Mouse (Mus musculus): ENCODE measurements around the gene Ufsp1.
"Not testable (repeated sequence)": the region's sequence is repeated elsewhere in the genome, so short reads cannot be mapped to it uniquely, and the experiment has no call there.

Gene Ufsp1

DNA sequence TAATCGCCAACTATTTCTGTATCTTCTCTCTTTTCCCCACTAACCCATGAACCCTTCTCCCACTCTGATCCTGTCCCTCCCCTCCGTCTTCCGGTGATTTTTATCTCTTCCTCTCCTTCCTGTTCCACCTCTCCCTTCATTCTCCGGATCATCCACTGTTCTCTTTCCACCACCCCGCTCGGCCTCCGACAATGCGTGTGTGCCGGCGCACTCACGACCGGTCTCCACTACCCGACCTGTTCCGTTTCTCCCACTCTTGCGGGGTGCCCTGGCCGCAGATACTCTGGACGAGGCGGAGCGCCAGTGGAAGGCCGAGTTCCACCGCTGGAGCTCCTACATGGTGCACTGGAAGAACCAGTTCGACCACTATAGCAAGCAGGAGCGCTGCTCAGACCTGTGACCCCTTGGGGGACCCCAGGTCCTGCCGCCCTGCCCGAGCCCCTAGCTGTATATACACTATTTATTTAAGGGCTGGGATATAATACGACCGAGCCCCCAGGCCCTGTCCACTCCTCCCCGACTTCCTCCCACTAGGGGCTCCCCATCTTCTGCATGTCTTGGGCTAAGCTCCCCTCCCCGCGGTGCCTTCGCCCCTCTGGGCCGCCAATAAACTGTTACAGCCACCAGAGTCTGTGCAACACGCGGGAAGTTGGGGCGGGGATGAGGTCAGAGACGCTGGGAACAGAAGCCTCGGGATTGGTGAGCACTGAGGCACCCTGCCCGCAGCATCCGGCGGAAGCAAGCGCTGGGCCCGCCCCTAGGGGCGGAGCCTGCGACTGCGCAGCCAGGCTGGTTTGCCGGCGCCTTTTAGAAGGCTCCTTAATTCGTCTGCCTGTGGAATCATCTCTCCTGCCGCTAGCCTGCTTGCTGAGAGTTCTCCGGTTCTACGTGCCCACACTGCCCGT is at the start of gene Ufsp1:
Ufsp1 (plus strand) TSS at position 791 of the 905 bp plus-strand sequence.
- peak; percentile 95 for DNase-seq (ENCODE audit: low spot score)

DNA sequence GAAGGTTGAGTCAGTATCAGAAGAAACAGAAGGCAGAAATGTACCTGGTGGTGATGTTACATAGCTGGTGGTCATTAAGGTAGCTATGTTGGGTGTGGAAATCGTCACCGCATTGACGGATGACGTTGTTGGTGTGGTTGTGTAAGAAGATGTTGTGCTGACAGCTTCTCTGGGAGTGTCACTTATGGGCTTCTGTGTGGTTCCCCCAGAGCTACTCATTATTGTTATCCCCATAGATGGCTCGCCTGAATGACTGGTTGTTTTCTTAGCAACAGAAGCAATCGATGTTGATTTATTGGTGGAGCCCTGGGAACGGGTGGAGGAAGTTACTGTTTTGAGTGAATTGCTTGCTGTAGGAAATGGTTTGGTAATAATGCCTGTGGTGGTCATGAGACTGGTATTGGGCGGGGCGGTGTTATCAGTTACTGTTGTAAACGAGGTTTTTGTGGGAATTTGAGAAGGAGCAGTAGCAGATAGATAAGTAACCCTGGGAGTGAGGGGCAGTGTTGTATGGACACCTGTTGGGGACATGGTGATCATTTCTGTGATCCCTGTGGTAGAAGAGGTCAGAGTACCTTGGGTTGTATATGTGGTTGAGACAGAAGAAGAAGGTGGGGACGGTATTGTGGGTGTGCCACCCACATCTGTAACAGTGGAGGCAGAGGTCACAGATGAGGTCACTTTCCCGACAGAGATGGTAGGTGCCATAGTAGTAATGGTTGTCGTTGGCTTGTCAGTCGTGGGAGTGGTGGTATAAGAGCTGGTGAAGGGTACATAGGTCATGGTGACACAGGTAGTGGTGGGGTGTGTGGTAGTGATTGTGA is 30.3 kb upstream of the Ufsp1 start:
- no peak for DNase-seq (ENCODE audit: low spot score)

DNA sequence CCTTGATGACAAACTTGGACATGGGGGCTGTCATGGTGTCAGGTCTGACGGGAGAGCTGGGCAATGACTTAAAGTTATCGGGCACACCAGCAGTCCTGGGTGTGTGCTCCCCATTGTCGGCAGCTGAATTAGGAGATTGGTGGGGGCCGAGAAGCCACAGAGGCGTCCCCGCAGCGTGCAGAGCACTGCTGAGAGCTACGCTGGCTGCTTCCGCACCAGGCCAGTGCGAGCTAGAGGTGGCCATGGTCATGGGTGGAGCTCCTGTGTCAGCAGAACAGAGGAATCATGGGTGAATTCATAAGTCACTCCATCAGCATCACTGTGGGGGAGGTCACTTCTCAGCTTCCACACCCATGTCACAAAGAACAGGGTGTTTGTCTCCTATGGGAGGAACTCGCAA is 29.6 kb upstream of the Ufsp1 start:
- DNase-seq (ENCODE audit: low spot score) = no peak

DNA sequence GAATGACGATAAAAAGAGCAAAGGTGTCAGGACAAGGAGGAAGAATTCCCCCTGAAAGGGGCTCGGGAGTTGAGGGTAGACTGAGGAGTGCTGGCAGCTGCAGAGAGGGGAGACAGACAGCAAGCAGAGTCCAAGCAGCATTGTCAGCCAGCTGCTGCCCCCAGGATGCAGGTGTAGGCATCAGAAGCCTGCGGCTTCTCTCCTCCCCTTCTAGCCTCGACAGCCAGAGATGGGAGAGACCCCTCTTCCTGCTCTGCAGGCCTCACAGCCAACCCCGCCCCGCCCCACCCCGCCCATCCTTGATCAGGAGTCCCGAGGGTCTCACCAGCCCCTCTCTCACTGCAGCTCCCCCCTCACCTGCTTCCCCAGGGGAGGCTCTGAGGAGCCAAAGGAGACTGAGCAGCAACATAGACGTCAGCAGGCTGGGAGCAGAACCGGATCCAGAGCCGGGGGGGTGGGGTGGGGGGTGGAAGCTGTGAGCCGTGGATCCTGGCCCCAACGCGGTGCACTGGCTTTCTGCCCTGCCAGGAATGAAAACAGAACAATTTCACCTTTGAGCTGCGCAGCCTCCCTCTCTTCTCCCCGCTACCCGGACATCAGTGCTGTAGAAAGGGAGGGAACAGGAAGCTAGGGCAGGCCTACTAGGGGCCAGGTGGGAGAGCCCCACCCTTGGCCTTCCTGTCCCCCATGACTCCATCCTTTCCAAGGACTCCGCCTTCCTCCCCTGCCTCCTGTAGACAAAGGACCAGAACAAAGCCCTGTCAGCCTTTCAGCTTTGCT is 26.1 kb upstream of the Ufsp1 start:
- no peak for DNase-seq (ENCODE audit: low spot score)

DNA sequence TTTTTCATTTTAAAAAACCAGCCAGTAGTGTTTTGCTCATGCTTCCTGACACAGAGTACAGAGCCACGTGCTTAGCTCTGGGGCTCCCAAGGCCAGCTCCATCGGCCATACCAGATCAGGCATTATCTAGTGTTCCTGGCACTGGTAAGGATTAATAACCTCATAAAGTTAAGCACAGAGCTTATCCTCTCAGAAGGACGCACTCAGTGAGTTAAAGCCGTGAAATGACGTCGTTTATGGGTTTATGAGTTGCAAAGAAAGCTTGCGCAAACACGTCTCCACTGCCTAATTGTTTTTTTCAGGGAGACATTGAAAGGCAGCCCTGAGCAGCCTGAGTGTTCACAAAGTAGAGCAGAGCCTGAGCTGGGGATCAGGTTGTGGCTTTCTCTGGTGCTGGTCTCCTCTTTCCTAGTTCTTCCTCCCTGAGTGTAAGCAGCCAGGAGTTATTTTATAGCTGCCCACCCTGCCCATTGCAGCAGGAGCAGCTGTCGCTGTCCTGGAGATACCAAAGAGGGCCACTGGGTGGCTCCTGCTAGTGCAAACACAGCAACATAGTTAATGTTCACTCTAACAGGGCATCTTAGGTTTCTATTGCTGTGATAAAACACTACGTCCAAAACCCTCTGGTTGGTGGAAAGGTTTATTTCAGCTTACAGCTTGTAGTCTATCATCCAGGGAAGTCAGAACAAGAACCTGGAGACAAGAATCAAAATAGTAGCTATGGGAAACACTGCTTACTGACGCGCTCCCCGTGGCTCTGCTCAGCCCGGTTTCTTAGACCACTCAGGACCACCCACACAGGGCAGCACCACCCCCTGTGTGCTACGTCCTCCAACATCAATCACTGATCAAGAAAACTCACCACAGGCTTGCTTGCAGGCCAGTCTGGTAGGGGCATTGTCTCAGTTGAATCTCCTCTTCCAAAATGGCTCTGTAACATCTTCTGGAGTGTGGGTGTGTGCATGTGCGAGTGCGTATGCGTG is 16.8 kb upstream of the Ufsp1 start:
- no peak for DNase-seq (ENCODE audit: low spot score)

DNA sequence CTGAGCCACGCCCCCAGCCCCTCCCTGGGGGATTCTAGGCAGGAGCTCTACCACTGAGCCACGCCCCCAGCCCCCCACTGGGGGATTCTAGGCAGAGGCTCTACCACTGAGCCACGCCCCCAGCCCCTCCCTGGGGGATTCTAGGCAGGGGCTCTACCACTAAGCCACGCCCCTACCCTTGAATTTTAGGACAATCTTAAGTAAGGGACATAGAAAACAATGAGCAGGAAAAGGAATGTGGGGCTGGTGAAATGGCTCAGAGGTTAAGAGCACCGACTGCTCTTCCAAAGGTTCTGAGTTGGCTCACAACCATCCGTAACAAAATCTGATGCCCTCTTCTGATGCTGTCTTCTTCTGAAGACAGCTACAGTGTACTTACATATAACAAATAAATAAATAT is 10.0 kb upstream of the Ufsp1 start:
- DNase-seq (ENCODE audit: low spot score) = not testable (repeated sequence)

DNA sequence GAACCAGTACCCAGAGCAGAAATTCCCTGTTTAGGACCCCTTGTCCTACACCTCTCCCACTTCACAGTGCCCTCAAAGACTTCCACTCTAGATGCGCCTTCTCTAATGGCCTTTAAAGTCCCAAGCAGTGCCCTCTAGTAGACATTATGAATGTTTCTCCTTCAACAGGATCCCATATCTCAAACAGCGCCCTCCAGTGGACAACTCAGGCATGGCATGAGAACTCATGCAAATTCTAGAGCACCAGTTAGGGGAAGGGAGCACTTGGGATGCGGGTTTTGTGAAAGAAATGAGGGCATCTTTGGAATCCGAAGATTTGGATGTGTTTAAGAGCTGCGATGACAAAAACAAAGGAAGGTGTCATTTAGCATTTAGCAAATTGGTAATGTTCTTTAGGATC is 9.4 kb upstream of the Ufsp1 start:
- DNase-seq (ENCODE audit: low spot score) = peak; percentile 60

DNA sequence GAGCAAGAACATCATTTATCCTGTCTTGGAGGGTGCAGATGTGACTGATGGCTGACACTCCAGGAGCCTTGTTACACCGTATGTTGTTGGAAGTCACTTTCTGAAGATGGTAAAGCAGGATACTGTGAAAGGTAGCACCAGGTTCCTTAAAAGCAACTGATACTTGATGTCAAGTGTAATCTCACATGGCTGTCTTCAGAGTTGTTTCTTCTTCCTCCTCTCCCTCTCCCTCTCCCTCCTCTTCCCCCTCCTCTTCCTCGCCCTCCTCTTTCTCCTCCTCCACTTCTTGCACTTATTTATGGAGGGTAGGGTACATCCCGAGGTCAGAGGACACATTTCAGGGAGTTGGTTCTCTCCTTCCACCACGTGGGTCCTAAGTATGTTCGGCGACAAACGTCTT is 8.4 kb upstream of the Ufsp1 start:
- DNase-seq (ENCODE audit: low spot score) = no peak

DNA sequence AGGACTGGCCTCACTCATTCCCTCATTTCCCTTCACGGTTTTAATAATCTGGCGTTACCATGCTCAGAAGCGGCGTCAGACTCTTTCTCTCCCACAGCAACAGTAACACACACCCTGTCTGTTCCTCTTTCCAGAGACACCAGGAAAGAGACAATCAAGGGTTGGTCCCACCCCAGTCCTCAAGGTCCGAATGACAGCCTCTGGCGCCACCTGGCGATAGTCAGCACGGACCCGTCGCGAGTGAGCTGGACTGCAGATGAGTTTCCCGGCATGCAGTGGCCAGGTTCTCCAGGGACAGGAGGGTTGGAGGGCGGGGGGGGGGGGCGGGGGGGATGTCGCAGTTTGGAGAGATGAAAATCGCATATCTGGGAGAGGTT is 7.8 kb upstream of the Ufsp1 start:
- DNase-seq (ENCODE audit: low spot score) = peak; percentile 68

DNA sequence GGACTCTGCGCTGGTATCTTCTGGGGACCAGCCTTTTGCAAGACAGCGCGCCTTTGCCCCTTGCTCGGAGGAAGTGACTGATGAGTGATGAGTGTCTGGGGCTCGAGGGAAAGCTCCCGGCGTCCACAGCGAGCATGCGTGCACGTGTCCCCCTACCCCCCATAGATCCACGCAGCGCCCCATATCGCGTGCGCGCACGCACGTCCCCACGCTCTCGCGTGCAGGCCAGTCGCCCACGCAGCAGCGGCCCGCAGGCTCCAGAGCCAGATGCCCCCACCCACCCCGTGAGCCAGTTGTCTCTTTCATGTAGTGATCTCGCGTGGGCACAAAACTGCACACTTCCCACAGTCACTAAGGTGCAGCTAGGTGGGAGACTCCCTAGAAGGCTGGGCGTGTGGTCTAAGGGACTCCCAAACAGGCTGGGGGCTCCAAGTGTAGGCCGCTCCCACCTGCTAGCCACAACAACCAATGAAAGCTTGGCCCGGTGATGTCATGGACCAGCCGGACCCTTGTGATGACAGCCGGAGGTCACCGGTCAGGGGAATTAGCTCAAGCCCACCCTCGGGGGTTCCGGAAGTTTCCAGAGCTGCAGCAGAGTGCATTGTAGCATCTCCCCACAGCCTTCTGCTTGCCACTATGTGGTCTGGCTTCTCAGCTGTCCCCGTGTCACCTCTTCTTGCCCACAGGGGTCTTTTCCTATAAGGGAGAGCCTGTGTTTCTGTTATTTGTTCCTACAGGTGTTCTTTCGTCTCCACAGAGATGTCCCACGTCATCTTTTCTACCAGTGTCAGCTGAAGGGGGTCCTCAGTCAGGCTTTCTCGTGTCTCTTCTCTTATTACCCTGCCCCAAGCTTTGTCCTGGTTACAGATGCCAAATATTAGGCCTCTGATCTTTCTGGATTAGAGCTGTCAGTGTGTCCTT is 7.1 kb upstream of the Ufsp1 start, which contains the start of gene Ache:
Ache (plus strand) TSS at position 488 of the 921 bp plus-strand sequence.
- no peak for DNase-seq (ENCODE audit: low spot score)

DNA sequence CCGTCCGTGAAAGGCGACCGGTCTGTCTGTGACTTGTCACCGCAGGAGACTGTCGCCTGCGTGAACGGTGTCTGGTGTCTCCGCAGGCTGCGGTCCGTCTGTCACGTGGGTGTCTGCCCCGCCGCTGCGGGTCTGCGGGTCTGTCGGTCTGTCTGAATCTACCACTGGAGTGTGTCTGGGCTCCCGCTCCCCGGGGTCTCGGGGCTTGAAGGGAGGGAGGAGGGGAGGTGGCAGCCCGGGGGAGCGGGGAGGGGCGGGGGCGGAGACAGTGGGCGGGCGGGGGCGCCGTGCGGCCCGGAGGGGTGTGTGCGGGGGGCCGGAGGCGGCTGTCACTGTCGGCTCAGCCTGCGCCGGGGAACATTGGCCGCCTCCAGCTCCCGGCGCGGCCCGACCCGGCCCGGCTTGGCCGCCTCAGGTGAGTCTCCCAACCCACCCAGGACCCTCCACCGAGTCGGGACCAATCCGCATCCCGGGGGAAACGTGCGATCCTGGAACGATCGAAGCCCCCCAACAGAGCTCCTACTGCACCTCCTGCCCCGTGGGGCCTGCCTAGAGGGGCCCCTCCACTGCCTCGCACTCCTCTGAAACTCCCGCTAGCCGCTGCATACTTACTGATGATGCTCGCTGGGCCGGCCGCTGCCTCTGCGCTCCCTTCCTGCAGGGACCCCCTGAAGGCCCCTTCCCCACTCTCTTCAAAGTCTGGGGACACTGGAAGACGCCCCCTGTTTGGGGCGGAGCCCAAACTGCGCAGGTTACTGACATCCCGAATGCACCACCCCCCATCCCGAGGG is 6.3 kb upstream of the Ufsp1 start:
- no peak for DNase-seq (ENCODE audit: low spot score)

DNA sequence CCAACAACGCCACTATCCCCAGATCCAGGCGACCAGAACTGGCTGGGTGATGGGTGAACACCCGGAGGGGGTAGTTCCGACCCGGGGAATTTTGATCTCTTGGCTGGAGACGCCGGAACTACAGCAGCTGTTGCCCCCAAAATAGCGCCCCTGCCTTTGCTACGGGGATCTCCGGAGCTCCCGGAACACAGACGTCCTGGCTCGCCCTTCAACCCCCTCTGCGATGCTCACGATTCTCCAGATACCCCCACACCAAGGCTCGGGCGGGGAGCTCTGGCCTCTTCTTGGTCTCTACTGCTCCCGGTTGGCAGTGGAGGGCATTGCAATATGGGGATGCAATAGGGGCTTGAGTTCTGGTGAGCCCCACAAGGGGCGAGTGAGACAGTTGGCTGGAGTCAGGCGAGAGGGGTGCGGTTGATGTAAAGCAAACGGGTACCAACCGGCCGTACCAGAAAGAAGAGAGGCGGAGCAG is 5.4 kb upstream of the Ufsp1 start:
- no peak for DNase-seq (ENCODE audit: low spot score)

DNA sequence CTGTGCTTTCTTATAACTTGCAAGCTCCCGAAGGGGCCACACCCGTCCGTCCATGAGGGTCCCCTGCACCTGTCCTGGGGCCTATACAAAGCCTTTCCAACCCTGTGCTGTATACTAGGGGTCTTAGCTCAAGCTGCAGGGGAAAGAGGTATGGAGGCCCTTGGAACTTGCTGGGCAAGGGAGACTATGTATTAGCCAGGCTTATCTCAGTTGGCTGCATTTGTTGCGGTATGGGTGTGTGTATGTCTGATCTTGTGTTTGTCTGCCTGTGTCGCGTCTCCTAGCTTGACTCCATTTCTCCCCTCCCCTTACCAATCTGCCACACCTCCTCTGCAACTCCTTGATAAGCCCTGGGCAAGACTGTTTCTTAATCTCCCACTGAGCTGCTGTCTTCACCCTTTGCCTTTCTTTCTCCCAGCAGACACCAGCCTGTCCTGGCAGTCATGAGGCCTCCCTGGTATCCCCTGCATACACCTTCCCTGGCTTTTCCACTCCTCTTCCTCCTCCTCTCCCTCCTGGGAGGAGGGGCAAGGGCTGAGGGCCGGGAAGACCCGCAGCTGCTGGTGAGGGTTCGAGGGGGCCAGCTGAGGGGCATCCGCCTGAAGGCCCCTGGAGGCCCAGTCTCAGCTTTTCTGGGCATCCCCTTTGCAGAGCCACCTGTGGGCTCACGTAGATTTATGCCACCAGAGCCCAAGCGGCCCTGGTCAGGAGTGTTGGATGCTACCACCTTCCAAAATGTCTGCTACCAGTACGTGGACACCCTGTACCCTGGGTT is 4.7 kb upstream of the Ufsp1 start:
- no peak for DNase-seq (ENCODE audit: low spot score)

DNA sequence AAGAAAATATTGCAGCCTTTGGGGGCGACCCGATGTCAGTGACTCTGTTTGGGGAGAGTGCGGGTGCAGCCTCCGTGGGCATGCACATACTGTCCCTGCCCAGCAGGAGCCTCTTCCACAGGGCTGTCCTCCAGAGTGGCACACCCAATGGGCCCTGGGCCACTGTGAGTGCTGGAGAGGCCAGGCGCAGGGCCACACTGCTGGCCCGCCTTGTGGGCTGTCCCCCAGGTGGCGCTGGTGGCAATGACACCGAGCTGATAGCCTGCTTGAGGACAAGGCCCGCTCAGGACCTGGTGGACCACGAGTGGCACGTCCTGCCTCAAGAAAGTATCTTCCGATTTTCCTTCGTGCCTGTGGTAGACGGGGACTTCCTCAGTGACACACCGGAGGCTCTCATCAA is 3.8 kb upstream of the Ufsp1 start:
- DNase-seq (ENCODE audit: low spot score) = no peak

DNA sequence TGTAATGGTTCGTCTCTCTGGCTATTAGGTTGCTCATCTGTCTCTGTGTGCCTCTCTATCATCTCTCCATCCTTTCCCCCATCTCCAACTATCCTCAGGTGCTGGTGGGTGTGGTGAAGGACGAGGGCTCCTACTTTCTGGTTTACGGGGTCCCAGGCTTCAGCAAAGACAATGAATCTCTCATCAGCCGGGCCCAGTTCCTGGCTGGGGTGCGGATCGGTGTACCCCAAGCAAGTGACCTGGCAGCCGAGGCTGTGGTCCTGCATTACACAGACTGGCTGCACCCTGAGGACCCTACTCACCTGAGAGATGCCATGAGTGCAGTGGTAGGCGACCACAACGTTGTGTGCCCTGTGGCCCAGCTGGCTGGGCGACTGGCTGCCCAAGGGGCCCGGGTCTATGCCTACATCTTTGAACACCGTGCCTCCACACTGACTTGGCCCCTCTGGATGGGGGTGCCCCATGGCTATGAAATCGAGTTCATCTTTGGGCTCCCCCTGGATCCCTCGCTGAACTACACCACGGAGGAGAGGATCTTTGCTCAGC is 3.0 kb upstream of the Ufsp1 start:
- no peak for DNase-seq (ENCODE audit: low spot score)

DNA sequence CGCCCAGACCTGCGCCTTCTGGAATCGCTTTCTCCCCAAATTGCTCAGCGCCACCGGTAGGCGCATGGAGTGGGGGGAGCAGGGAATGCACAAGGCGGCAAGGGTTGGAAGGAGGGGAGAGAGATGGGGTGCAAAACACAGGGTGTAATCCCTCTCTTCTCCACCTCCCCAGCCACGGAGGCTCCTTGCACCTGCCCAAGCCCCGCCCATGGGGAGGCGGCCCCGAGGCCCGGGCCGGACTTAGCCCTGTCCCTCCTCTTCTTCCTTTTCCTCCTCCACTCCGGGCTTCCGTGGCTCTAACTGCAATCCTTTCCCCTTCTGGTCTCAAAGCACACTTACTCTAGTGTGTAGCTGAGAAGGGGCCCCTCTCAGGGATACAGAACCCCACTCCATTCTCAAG is 1.1 kb upstream of the Ufsp1 start:
- peak; percentile 56 for DNase-seq (ENCODE audit: low spot score)

DNA sequence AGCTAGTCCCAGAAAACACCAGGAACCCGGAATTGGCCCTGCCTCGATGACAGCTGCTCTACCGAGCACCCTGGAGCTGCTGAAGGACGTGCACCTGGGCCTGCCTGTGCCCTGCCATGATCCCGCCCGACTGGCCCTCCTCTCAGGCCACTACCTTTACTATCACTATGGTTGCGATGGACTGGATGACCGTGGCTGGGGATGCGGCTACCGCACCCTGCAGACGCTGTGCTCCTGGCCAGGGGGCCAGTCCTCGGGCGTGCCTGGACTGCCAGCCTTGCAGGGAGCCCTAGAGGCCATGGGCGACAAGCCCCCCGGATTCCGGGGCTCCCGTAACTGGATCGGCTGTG is 290 bp downstream of the Ufsp1 start:
- DNase-seq (ENCODE audit: low spot score) = no peak

DNA sequence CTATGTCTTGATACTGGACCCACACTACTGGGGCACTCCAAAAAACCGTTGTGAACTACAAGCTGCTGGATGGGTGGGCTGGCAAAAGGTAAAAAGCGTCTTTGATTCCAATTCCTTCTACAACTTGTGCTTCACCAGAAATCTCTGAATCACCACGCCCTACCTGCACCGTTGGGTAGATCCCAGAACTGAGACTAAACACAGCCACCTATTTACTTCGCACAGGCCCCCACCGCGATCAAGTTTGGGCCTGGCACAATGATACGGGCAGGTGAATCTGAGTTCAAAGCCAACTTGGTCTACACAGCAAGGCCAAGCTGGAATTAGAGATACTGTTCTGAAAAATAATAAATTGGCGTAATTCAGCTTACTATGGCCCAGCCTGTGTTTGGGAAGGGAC is 867 bp downstream of the Ufsp1 start:
- DNase-seq (ENCODE audit: low spot score) = no peak

Data from T-cell, adult 2 months (primary cell).